Mouse (Mus musculus) erythroblast, embryonic 14.5 days (primary cell): ENCODE data around the gene Mettl24.

Experiments used
- GATA1 ChIP-seq: IDR thresholded peaks from 2 replicates; pipeline ENCODE4 v1.6.1; 2012; ENCODE audit warnings: low read length, inconsistent platforms, mixed read lengths
- TAL1 ChIP-seq: IDR thresholded peaks from 3 replicates; pipeline ENCODE4 v1.6.1; 2012; ENCODE audit warnings: low read length, inconsistent platforms, mixed read lengths

DNA sequence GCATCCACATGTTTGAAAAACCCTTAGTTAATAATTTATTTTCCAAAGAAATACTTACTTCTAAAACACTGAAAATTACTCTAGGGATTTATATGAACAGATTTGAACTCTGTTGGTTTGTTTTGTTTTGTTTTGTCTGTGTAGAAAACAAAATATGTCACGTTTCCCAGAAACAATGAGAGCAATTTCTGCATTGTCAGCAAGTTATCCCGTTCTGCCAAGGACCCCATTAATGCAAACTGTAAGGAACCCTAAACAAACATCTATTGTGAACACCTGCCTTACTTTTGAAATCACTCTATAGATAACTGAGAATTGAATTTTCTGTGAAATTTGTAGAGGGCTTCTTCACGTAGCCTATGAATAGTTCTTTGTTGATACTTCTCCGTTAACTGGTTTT lies 95.4 kb downstream of the Mettl24 start:
- no peak for TF ChIP-seq GATA1
- no peak for TF ChIP-seq TAL1
